Mouse (Mus musculus) limb, embryonic 14.5 days (tissue): Measurements from ENCODE around the gene Ank2. TPM values are rescaled to one million over a fixed set of nuclear protein-coding genes. Genes with fewer than 3 reads are reported as not detected.

Experiments used
- ATAC-seq: fragments of 200-750 bp; cut with Nextera tagmentation; 2 replicates; pipeline ENCODE4 v1.8.0; 2017; ENCODE audit warnings: low read depth, moderate number of reproducible peaks, moderate TSS enrichment; ENCODE audit not compliant: low FRiP score
- DNase-seq: peaks from one replicate; pipeline ENCODE4 v3.0.0-alpha.2; 2015; ENCODE audit warnings: low spot score
- H3K27ac ChIP-seq: fragments of 300-500 bp; sonication (generic); replicated peaks from 2 replicates; pipeline ENCODE4 v1.5.1; 2014; ENCODE audit warnings: low read depth, mild to moderate bottlenecking, low read length, moderate library complexity, mixed read lengths
- H3K27me3 ChIP-seq: fragments of 300-500 bp; sonication (generic); 2 replicates; pipeline ENCODE4 v1.6.1; 2014; ENCODE audit warnings: low read length, mixed read lengths; ENCODE audit not compliant: control insufficient read depth, insufficient read depth
- H3K36me3 ChIP-seq: fragments of 300-500 bp; sonication (generic); 2 replicates; pipeline ENCODE4 v1.6.1; 2014; ENCODE audit warnings: mild to moderate bottlenecking, low read length, moderate library complexity, mixed read lengths; ENCODE audit not compliant: control insufficient read depth, insufficient read depth
- H3K4me1 ChIP-seq: fragments of 300-500 bp; sonication (generic); 2 replicates; pipeline ENCODE4 v1.6.1; 2014; ENCODE audit warnings: antibody characterized with exemption, low read length, mixed read lengths; ENCODE audit not compliant: control insufficient read depth, insufficient read depth
- H3K4me2 ChIP-seq: fragments of 300-500 bp; sonication (generic); replicated peaks from 2 replicates; pipeline ENCODE4 v1.6.1; 2014; ENCODE audit warnings: low read depth, mild to moderate bottlenecking, low read length, moderate library complexity; ENCODE audit not compliant: severe bottlenecking
- H3K4me3 ChIP-seq: fragments of 300-500 bp; sonication (generic); replicated peaks from 2 replicates; pipeline ENCODE4 v1.5.1; 2014; ENCODE audit warnings: low read length
- H3K9ac ChIP-seq: fragments of 300-500 bp; sonication (generic); 2 replicates; pipeline ENCODE4 v1.6.1; 2014; ENCODE audit warnings: mild to moderate bottlenecking, low read depth, low read length, moderate library complexity; ENCODE audit not compliant: severe bottlenecking
- H3K9me3 ChIP-seq: fragments of 300-500 bp; sonication (generic); 2 replicates; pipeline ENCODE4 v1.6.1; 2016; ENCODE audit warnings: low read length; ENCODE audit not compliant: control insufficient read depth
- POLR2A ChIP-seq: fragments of 200-500 bp; IDR thresholded peaks from 2 replicates; pipeline ENCODE4 v1.8.0; 2012; ENCODE audit warnings: inconsistent platforms, mild to moderate bottlenecking, moderate library complexity, borderline replicate concordance; ENCODE audit not compliant: insufficient read depth, insufficient read length; ENCODE audit errors: extremely low read depth
- WGBS: fragments of 180-500 bp; shearing (Covaris S2); extraction: QIAGEN DNeasy Blood & Tissue Kit; methylation state at CpG from one replicate; pipeline ENCODE4 v1.1.7; 2014; 5-methylcytosine and 5-hydroxymethylcytosine counted together
- polyA plus RNA-seq, 2 experiments: library from polyadenylated mRNA; depleted of rRNA in 1 of 2; stranded (reverse) in 1 of 2; unstranded in 1 of 2; fragments of >200 nt; fragmentation: Nextera tagmentation in 1 of 2; extraction: Ambion mirVana in 1 of 2; gene quantifications; 2 replicates each; pipeline versions ENCODE4 v1.2.1 to v1.2.3; 2012 to 2014

Ank2 gene
- polyA plus RNA-seq, 2 experiments: 33.0 to 41.6 TPM

- H3K4me3 ChIP-seq: no peak overlapping the region
- H3K27ac ChIP-seq: no peak overlapping the region
- H3K9me3 ChIP-seq: no peaks in the 10 kb centered on the region
- H3K36me3 ChIP-seq: peaks cover 15% of the 10 kb centered on the region
- TF ChIP-seq POLR2A: no peak
- no peak overlapping the region for H3K9ac ChIP-seq
- 57% methylated on average over 4 of the region's 4 CpGs for WGBS
- H3K4me2 ChIP-seq: no peak overlapping the region
- H3K4me1 ChIP-seq: no peaks in the 10 kb centered on the region
- ATAC-seq (no peak), DNase-seq (no peak)
- no peaks in the 10 kb centered on the region for H3K27me3 ChIP-seq
Observed at GRCm38 (mm10) chr3:126944838-126945237, 554.3 kb downstream of the Ank2 start.

GRCm38 (mm10) chr3:126944081-126944480 is 555.1 kb downstream of the Ank2 start:
- Histone ChIP-seq H3K27me3 (no peaks in the 10 kb centered on the region), H3K4me2 (no peak overlapping the region), H3K9me3 (no peaks in the 10 kb centered on the region), H3K9ac (no peak overlapping the region), H3K4me3 (no peak overlapping the region), H3K36me3 (peaks cover 15% of the 10 kb centered on the region), H3K27ac (no peak overlapping the region), H3K4me1 (no peaks in the 10 kb centered on the region)
- no peak for ATAC-seq
- DNase-seq: no peak
- WGBS: 53% methylated on average over 11 of the region's 11 CpGs
- TF ChIP-seq POLR2A: no peak

- peaks cover 11% of the 10 kb centered on the region for H3K36me3 ChIP-seq
- H3K4me2 ChIP-seq: no peak overlapping the region
- DNase-seq: no peak
- no peak overlapping the region for H3K27ac ChIP-seq
- no peaks in the 10 kb centered on the region for H3K9me3 ChIP-seq
- H3K27me3 ChIP-seq: no peaks in the 10 kb centered on the region
- 85% methylated on average over 5 of the region's 5 CpGs for WGBS
- H3K4me3 ChIP-seq: no peak overlapping the region
- no peak overlapping the region for H3K9ac ChIP-seq
- TF ChIP-seq POLR2A: no peak
- no peaks in the 10 kb centered on the region for H3K4me1 ChIP-seq
- ATAC-seq: no peak
Observed at GRCm38 (mm10) chr3:126940452-126940851, 558.7 kb downstream of the Ank2 start.

GRCm38 (mm10) chr3:126931884-126932506 is 567.2 kb downstream of the Ank2 start:
- no peak overlapping the region for H3K27ac ChIP-seq
- no peak overlapping the region for H3K4me3 ChIP-seq
- no peak overlapping the region for H3K4me2 ChIP-seq
- no peaks in the 10 kb centered on the region for H3K4me1 ChIP-seq
- no peaks in the 10 kb centered on the region for H3K9me3 ChIP-seq
- no peaks in the 10 kb centered on the region for H3K27me3 ChIP-seq
- no peak for TF ChIP-seq POLR2A
- DNase-seq: peak; percentile 13
- H3K36me3 ChIP-seq: peaks cover 26% of the 10 kb centered on the region
- no peak overlapping the region for H3K9ac ChIP-seq
- 72% methylated on average over 4 of the region's 4 CpGs for WGBS
- no peak for ATAC-seq

GRCm38 (mm10) chr3:126923575-126924382 is 575.4 kb downstream of the Ank2 start:
- Histone ChIP-seq H3K9me3 (no peaks in the 10 kb centered on the region), H3K27me3 (no peaks in the 10 kb centered on the region), H3K36me3 (peaks cover 6% of the 10 kb centered on the region), H3K27ac (no peak overlapping the region), H3K4me1 (no peaks in the 10 kb centered on the region), H3K4me2 (no peak overlapping the region), H3K4me3 (no peak overlapping the region), H3K9ac (no peak overlapping the region)
- 75% methylated on average over 12 of the region's 12 CpGs for WGBS
- no peak for TF ChIP-seq POLR2A
- no peak for ATAC-seq
- no peak for DNase-seq
